Mouse (Mus musculus): Measurements from ENCODE around the gene Abca4.

GRCm38 (mm10) chr3:122205753-122206152 is 161.5 kb downstream of the Abca4 start:
- TF ChIP-seq CTCF (IDR thresholded peaks at IDR 0.05) = no peak
- TF ChIP-seq EP300 (IDR thresholded peaks at IDR 0.05) = no peak
